Comparison of ENCODE assay signal across 8 mouse cellular contexts in genomic region chr4:111414818-111415488, GRCm38 (mm10). TPM values are rescaled to one million over a fixed set of nuclear protein-coding genes. Genes with fewer than 3 reads are reported as not detected.
DNase-seq lines count a peak whose midpoint lies in the region; ATAC-seq and TF ChIP-seq lines count a peak whose summit lies in the region.

Gene Bend5 (plus strand): TSS chr4:111415006.

- in situ Hi-C loops in CH12.LX (cut with MboI; ENCODE audit: low pct_ligation_motif_present, low pct_unique_long_range_greater_than_20kb, low sequenced_read_pairs), result no loop called here

- under 1% methylated on average over 66 of the region's 66 CpGs for WGBS in hindbrain, embryonic 10.5 days
- WGBS in lung, postnatal 0 days, result 2% methylated on average over 57 of the region's 66 CpGs

- H3K4me2 ChIP-seq in CH12.LX (ENCODE audit: insufficient read depth, low read depth, poor library complexity, severe bottlenecking), result peak within 1 kb of the TSS; percentile 85
- H3K4me2 ChIP-seq in lung, postnatal 0 days (replicated peaks; ENCODE audit: low read depth, low read length), result peak within 1 kb of the TSS; percentile 74

- no peak for TF ChIP-seq EP300 in CH12.LX (IDR thresholded peaks at IDR 0.05; ENCODE audit: low read length)
- no peak for TF ChIP-seq EP300 in lung, postnatal 0 days (IDR thresholded peaks at IDR 0.05)

- no peaks in the 10 kb centered on the region for H3K9me3 ChIP-seq in CH12.LX (replicated peaks; ENCODE audit: low read length)
- no peaks in the 10 kb centered on the region for H3K9me3 ChIP-seq in hindbrain, embryonic 10.5 days
- H3K9me3 ChIP-seq in lung, postnatal 0 days (ENCODE audit: low read length), result no peaks in the 10 kb centered on the region

- ATAC-seq in lung, postnatal 0 days, result peak; percentile 92

- H3K79me2 ChIP-seq in CH12.LX (replicated peaks; ENCODE audit: control insufficient read depth, extremely low read depth, insufficient read depth, poor library complexity, severe bottlenecking), result peaks cover 41% of the 10 kb centered on the region

- TF ChIP-seq RAD21 in CH12.LX (IDR thresholded peaks at IDR 0.05; ENCODE audit: low read depth, low read length), result no peak; the same call in 1 of the 2 replicates

- no peak for TF ChIP-seq CTCF in CH12.LX (conservative IDR thresholded peaks at IDR 0.05 in 1 of 2, IDR thresholded peaks at IDR 0.05 in 1 of 2; ENCODE audit: low read depth in 2 of 2, low read length in 2 of 2)
- TF ChIP-seq CTCF in lung, postnatal 0 days (IDR thresholded peaks at IDR 0.05), result no peak

- H3K27ac ChIP-seq in CH12.LX (ENCODE audit: insufficient read depth, low read depth), result peak within 1 kb of the TSS; percentile 75
- H3K27ac ChIP-seq in hindbrain, embryonic 10.5 days, result peak within 1 kb of the TSS; percentile 96
- H3K27ac ChIP-seq in lung, postnatal 0 days (ENCODE audit: low read length), result peak within 1 kb of the TSS; percentile 8

- H3K36me3 ChIP-seq in CH12.LX (replicated peaks in 1 of 2; ENCODE audit: control insufficient read depth in 1 of 2, insufficient read depth in 1 of 2, low read length in 1 of 2), result peaks cover 0 to 15% of the 10 kb centered on the region in 2 experiments
- H3K36me3 ChIP-seq in hindbrain, embryonic 10.5 days, result peaks cover 18% of the 10 kb centered on the region
- H3K36me3 ChIP-seq in lung, postnatal 0 days (ENCODE audit: insufficient read depth, low read length), result no peaks in the 10 kb centered on the region

- peak within 1 kb of the TSS; percentile 72 to 78 (median 72) for H3K4me3 ChIP-seq in CH12.LX (replicated peaks in 1 of 3; ENCODE audit: low read depth in 2 of 3, low read length in 2 of 3, poor library complexity in 1 of 3)
- H3K4me3 ChIP-seq in hindbrain, embryonic 10.5 days, result peak within 1 kb of the TSS; percentile 88
- H3K4me3 ChIP-seq in lung, postnatal 0 days (ENCODE audit: low read depth, low read length), result peak within 1 kb of the TSS; percentile 76

- dilution Hi-C loops in CH12.LX (cut with MboI; ENCODE audit: extremely low pct_ligation_motif_present, extremely low pct_unique_long_range_greater_than_20kb, low sequenced_read_pairs), result no loop called here

- peaks cover 33% of the 10 kb centered on the region for H3K27me3 ChIP-seq in CH12.LX (replicated peaks)
- no peaks in the 10 kb centered on the region for H3K27me3 ChIP-seq in hindbrain, embryonic 10.5 days (ENCODE audit: insufficient read depth, poor library complexity, severe bottlenecking)
- no peaks in the 10 kb centered on the region for H3K27me3 ChIP-seq in lung, postnatal 0 days (replicated peaks; ENCODE audit: insufficient read depth, low read length)

- H3K4me1 ChIP-seq in CH12.LX (ENCODE audit: control insufficient read depth in 1 of 2, insufficient read depth in 2 of 2), result peaks cover 10 to 48% of the 10 kb centered on the region in 2 experiments
- H3K4me1 ChIP-seq in hindbrain, embryonic 10.5 days (replicated peaks), result peaks cover 25% of the 10 kb centered on the region
- H3K4me1 ChIP-seq in lung, postnatal 0 days (ENCODE audit: insufficient read depth, low read depth, low read length), result no peaks in the 10 kb centered on the region

- peak; percentile 60 for TF ChIP-seq POLR2A in CH12.LX (IDR thresholded peaks at IDR 0.05; ENCODE audit: low read depth, low read length)

- H3K9ac ChIP-seq in CH12.LX (ENCODE audit: insufficient read depth, low read depth), result peak within 1 kb of the TSS; percentile 79
- H3K9ac ChIP-seq in lung, postnatal 0 days (replicated peaks; ENCODE audit: low read depth), result peak within 1 kb of the TSS; percentile 81

- peak; percentile 63 for DNase-seq in CH12.LX (ENCODE audit: extremely low read depth)
- peak; percentile 77 for DNase-seq in brain, embryonic 18.5 days (ENCODE audit: low read depth, low spot score)
- peak; percentile 89 for DNase-seq in forelimb bud, embryonic 11.5 days (ENCODE audit: low read depth, low spot score)
- DNase-seq in hindbrain, embryonic 10.5 days (ENCODE audit: low spot score), result peak; percentile 92
- DNase-seq in layer of hippocampus, adult 9-11 months, result peak; percentile 56
- DNase-seq in lung, postnatal 0 days (ENCODE audit: low spot score), result peak; percentile 79
- DNase-seq in ovary, postnatal 14 days (ENCODE audit: low spot score), result peak; percentile 51
- peak; percentile 92 for DNase-seq in thymus, postnatal 0 days (ENCODE audit: low spot score)

TF ChIP-seq in CH12.LX, 34 proteins besides CTCF, POLR2A, EP300 and RAD21:
- TF ChIP-seq KAT2A (IDR thresholded peaks at IDR 0.05; ENCODE audit: insufficient replicate concordance, low read length), result no peak
- TF ChIP-seq HCFC1 (IDR thresholded peaks at IDR 0.05; ENCODE audit: low read depth, low read length), result peak; percentile 72
- TF ChIP-seq CHD2 (IDR thresholded peaks at IDR 0.05; ENCODE audit: low read length), result 0 out of 2 replicates have a peak, but pooled peaks have one; percentile 35
- TF ChIP-seq MYC (IDR thresholded peaks at IDR 0.05; ENCODE audit: low read depth, low read length), result no peak
- TF ChIP-seq ZNF384 (IDR thresholded peaks at IDR 0.05; ENCODE audit: low read depth, low read length), result no peak
- TF ChIP-seq MAX (IDR thresholded peaks at IDR 0.05; ENCODE audit: low read length), result no peak; the same call in 1 of the 2 replicates
- 0 out of 2 replicates have a peak, but pooled peaks have one; percentile 6 for TF ChIP-seq SMC3 (IDR thresholded peaks at IDR 0.05; ENCODE audit: low read depth, low read length)
- peak; percentile 24; the same call in 1 of the 2 replicates for TF ChIP-seq IRF4 (IDR thresholded peaks at IDR 0.05; ENCODE audit: low read depth, low read length)
- TF ChIP-seq ETS1 (conservative IDR thresholded peaks at IDR 0.05; ENCODE audit: low read depth, low read length), result no peak
- peak; percentile 71 for TF ChIP-seq ELF1 (IDR thresholded peaks at IDR 0.05; ENCODE audit: low read depth, low read length)
- TF ChIP-seq MAZ (IDR thresholded peaks at IDR 0.05; ENCODE audit: low read depth, low read length), result peak; percentile 96
- peak; percentile 73; the same call in 1 of the 2 replicates for TF ChIP-seq UBTF (IDR thresholded peaks at IDR 0.05; ENCODE audit: low read depth, low read length)
- 0 out of 2 replicates have a peak, but pooled peaks have one; percentile 25 for TF ChIP-seq MEF2A (IDR thresholded peaks at IDR 0.05; ENCODE audit: borderline replicate concordance, low read depth, low read length)
- TF ChIP-seq ZKSCAN1 (IDR thresholded peaks at IDR 0.05; ENCODE audit: borderline replicate concordance, low read depth, low read length), result no peak
- TF ChIP-seq BHLHE40 (IDR thresholded peaks at IDR 0.05; ENCODE audit: low read depth, low read length), result peak; percentile 52; the same call in 1 of the 2 replicates
- TF ChIP-seq TCF12 (IDR thresholded peaks at IDR 0.05; ENCODE audit: low read depth, low read length), result peak; percentile 68
- peak; percentile 81 for TF ChIP-seq MXI1 (IDR thresholded peaks at IDR 0.05; ENCODE audit: low read depth, low read length)
- no peak for TF ChIP-seq USF2 (conservative IDR thresholded peaks at IDR 0.05; ENCODE audit: low read depth, low read length)
- no peak for TF ChIP-seq GABPA (IDR thresholded peaks at IDR 0.05; ENCODE audit: insufficient replicate concordance, low read depth, low read length)
- no peak for TF ChIP-seq MAFK (IDR thresholded peaks at IDR 0.05; ENCODE audit: insufficient replicate concordance, low read length)
- TF ChIP-seq POLR2AphosphoS2 (IDR thresholded peaks at IDR 0.05; ENCODE audit: low read depth, low read length), result no peak
- TF ChIP-seq ZMIZ1 (IDR thresholded peaks at IDR 0.05; ENCODE audit: low read depth, low read length), result 0 out of 2 replicates have a peak, but pooled peaks have one; percentile 62
- TF ChIP-seq TBP (conservative IDR thresholded peaks at IDR 0.05; ENCODE audit: low read depth, low read length), result peak; percentile 68; the same call in 1 of the 2 replicates
- TF ChIP-seq RCOR1 (conservative IDR thresholded peaks at IDR 0.05; ENCODE audit: low read depth, low read length), result no peak
- no peak for TF ChIP-seq NRF1 (IDR thresholded peaks at IDR 0.05; ENCODE audit: low read depth, low read length)
- TF ChIP-seq SIN3A (IDR thresholded peaks at IDR 0.05; ENCODE audit: low read length), result peak; percentile 93
TF ChIP-seq in CH12.LX: peak in this region for 14.

RNA-seq across cellular contexts. Expression of gene Bend5, which starts in this region (rescaled TPM):
- total RNA-seq in CH12.LX (2012; rRNA removed) (21.8 and 27.1 TPM in 2 replicates), CH12.LX (2014; rRNA removed) (14.8 and 15.6 TPM in 2 replicates)
- polyA plus RNA-seq in CH12.LX (2012; ENCODE audit: insufficient read length, low read depth), result 19.3 and 25.9 TPM in 2 replicates
- 25.6 and 35.7 TPM in 2 replicates for polyA plus RNA-seq in hindbrain, embryonic 10.5 days (2016; fragmentation: Nextera tagmentation; extraction: Ambion mirVana)
- 13.3 and 14.0 TPM in 2 replicates for polyA plus RNA-seq in lung, postnatal 0 days (2015; fragmentation: Nextera tagmentation; extraction: Ambion mirVana)
- 27.4 and 29.7 TPM in 2 replicates for polyA plus RNA-seq in thymus, postnatal 0 days (2015; fragmentation: Nextera tagmentation; extraction: Ambion mirVana)

Comparison
In these comparisons a context has a peak if more than half of its experiments do, and no peak if none do; other contexts are left out.
1. Peak in every context shown above with its lines: DNase-seq, ATAC-seq, H3K4me3 ChIP-seq and H3K27ac ChIP-seq.
2. H3K27ac ChIP-seq: peak in every context shown above with its lines; median percentile 96 in hindbrain, embryonic 10.5 days; 75 in CH12.LX; 8 in lung, postnatal 0 days.